Mouse (Mus musculus): ENCODE data around the gene Lyar. TPM values are rescaled to one million over a fixed set of nuclear protein-coding genes. Genes with fewer than 3 reads are reported as not detected.

Lyar gene
- total RNA-seq, 1 experiment from 2014 or later, result 26.5 TPM

GRCm38 (mm10) chr5:38255644-38256043, 35.4 kb downstream of the Lyar start:
- no peak for DNase-seq

DNA sequence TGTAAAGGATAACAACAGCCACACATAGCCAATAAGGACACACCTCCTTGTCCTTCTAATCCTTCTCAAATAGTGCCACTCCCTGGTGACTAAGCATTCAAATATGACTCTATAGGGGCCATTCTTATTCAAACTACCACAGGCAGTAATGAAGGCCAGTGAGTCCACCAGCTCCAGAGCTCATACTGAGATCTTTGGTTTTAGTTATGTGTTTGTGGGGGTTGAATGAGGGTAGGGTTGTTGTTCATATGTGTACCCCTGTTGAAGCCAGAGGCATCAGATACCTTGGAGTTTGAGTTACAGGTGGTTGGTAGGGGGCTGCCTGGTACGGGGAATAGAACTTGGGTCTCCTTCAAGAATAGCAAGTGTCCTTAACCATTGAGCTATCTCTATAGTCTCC, 36.3 kb downstream of the Lyar start:
- no peak for DNase-seq

DNA sequence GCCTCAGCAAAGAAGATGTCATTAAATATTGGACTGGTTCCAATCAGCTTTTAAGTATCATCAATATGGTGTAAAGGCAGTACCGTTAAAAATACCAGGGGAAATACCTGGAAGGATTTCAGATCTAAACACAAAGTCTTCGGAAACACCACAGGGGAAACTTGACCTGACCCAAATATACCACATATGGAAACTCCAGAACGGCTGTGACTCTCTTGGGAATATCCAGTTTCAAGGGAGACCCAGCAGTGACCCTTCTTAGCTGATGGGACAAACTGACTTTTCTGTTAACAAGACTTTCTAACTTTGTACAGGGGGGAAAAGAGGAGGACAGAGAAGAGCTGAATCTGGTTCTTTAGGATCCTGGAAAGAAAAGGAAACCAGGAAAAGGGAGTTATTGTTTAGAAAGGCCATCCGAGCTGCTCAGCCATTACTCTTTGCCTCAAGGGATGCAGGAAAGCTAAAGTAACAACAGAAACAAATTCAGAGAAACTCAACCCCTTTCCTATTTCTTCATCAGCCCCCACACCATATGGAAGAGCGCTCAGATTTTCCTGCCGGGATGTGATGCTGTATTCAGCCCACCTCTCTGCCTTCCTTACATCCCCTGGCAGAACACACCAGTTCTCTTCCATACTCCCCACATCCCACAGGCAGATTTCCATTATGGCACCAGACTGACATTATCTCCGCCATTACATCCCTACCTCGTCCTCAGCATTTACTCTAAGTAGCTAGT, 37.9 kb downstream of the Lyar start:
- DNase-seq, result no peak

GRCm38 (mm10) chr5:38258773-38259146, 38.5 kb downstream of the Lyar start:
- DNase-seq, result no peak

DNA sequence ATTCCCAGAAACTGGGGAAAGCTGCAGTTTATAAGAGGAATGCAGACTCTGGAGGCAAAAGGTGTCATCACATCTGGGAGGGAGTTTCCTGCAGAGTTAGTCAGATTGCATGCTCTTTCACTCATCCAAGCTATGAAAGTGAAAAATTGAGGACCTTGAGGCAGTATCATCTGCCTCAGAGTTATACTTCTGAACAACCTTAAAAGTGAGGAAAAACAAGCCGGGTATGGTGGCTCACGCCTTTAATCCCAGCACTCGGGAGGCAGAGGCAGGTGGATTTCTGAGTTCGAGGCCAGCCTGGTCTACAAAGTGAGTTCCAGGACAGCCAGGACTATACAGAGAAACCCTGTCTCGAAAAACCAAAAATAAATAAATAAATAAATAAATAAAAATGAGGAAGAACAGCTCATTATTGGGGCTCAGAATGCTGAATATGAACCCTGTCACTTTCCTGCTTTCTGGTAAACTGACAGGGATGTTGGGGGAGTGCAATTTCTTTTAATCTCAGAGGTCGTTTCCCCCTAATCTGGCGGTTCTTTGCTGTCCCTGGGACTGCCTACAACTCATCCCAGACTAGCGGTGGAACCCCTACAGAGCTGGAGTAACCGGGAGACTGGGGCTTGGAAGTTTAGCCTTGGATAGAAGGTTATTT, 39.3 kb downstream of the Lyar start:
- no peak for DNase-seq

DNA sequence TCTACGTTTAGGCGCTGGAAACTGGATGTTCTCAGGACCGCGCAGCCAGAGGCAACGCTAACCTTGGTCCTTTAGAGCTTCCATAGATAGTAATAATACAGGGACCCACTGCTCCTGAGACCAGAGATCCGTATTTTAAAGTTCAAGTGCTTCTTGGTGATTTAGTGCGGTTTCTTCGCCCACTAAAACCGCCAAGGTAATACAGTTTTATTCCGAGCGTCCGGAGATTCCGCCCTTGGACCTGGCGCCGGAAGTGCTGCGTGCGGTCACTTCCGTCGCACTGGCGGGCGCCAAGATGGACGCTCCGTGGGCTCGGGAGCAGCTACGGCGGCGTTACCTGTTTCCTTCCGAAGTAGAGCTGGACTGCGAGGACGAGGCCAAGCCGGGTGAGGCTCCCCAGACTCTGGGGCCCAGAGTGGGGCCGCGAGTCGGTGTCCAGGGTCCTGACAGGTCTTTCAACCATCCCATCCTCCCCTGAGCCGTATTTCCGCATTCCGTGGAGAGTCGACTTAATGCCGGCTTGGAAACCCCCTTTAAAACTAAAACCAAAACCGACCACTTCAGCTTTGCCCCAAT, 39.9 kb downstream of the Lyar start, which contains the start of gene Tmem128:
Gene Tmem128, plus strand, starts transcription at position 79 of the 576 bp plus-strand sequence.
- peak; percentile 77 for DNase-seq

DNA sequence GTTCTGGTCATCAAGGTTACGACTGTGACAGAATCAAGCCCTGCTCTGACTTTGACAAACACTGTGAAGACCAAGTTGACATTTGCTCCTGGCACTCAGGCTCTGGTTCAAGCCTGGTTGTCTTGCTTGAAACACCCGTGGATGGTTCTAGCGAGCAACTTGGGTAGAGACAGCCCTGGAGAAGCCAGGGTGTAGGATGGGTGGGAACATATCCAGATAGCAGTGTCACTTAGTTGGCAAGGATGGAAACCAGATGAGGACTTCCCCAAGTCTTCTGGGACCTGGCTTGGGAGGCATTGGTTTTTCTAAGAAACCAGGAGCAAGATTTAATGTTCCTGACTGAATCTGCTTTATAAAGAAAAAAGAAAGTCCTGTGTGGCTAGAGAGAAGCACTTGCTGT, 50.7 kb downstream of the Lyar start:
- no peak for DNase-seq

GRCm38 (mm10) chr5:38273831-38274230, 53.6 kb downstream of the Lyar start:
- DNase-seq, result no peak

GRCm38 (mm10) chr5:38275771-38276170, 55.5 kb downstream of the Lyar start, which contains the start of gene Otop1:
Gene Otop1 (plus strand): TSS chr5:38275972.
- DNase-seq, result no peak

DNA sequence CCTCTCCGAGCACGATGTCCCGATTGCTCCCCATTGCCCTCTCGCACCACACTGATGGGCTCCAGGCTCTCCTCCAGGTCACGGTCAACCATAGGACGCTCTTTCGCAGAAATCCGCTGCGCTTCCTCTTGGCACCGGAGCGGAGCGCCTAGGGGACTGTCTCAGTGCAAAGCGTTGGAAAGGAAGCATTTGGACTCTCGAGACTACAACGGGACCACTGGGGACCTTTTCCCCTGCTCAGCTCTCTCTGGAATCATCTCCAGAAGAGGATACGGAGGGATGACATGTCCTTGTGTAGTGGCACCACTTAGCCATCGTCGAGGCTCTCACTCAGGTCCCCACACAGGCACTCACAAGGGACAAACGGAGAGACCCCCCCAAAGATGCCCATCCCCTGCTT, 56.2 kb downstream of the Lyar start:
- peak; percentile 31 for DNase-seq

- peak; percentile 66 for DNase-seq
Observed at GRCm38 (mm10) chr5:38277098-38277866, 57.0 kb downstream of the Lyar start.

GRCm38 (mm10) chr5:38277936-38278600, 57.8 kb downstream of the Lyar start:
- DNase-seq, result peak; percentile 55

- no peak for DNase-seq
Observed at GRCm38 (mm10) chr5:38280075-38280474, 59.8 kb downstream of the Lyar start.

Other genes starting within 250 kb of the Lyar start
- 45.0 and 47.0 TPM in 2 replicates for gene Stx18, start 181.7 kb upstream of the Lyar start, total RNA-seq (2021)
- 61.9 and 83.1 TPM in 2 replicates for gene Nsg1, start 60.6 kb upstream of the Lyar start, total RNA-seq (2021)
- 9.4 and 10.3 TPM in 2 replicates for gene Zbtb49, start within 50 bp of the Lyar start, total RNA-seq (2021)
- gene Tmem128, start 39.7 kb downstream of the Lyar start, total RNA-seq (2021), result 42.6 and 46.3 TPM in 2 replicates
- 39.1 and 52.7 TPM in 2 replicates for gene Otop1, start 55.5 kb downstream of the Lyar start, total RNA-seq (2021)
- gene Drd5, start 98.9 kb downstream of the Lyar start, total RNA-seq (2021), result not detected in 2 replicates